Mouse (Mus musculus) urinary bladder, postnatal 25 days (tissue): ENCODE measurements around the gene Ugt2b1.
"Not testable (repeated sequence)": the region's sequence is repeated elsewhere in the genome, so short reads cannot be mapped to it uniquely, and the experiment has no call there.

Experiments used
- DNase-seq: peaks from one replicate; pipeline ENCODE4 v3.0.0; 2022; ENCODE audit warnings: low spot score

The Ugt2b1 gene

GRCm38 (mm10) chr5:86926426-86926825, at the start of gene Ugt2b1:
Gene Ugt2b1 (minus strand): TSS chr5:86926530.
- no peak for DNase-seq

GRCm38 (mm10) chr5:86967271-86967670, 40.9 kb upstream of the Ugt2b1 start:
- not testable (repeated sequence) for DNase-seq

- not testable (repeated sequence) for DNase-seq
Observed at GRCm38 (mm10) chr5:86962849-86963248, 36.5 kb upstream of the Ugt2b1 start.

- no peak for DNase-seq
Observed at GRCm38 (mm10) chr5:86961587-86962358, 35.4 kb upstream of the Ugt2b1 start.

- no peak for DNase-seq
Observed at GRCm38 (mm10) chr5:86960504-86960903, 34.2 kb upstream of the Ugt2b1 start.

GRCm38 (mm10) chr5:86942111-86942510, 15.8 kb upstream of the Ugt2b1 start:
- DNase-seq = no peak

- DNase-seq = no peak
Observed at GRCm38 (mm10) chr5:86920661-86921233, 5.6 kb downstream of the Ugt2b1 start.

GRCm38 (mm10) chr5:86911357-86912099, 14.8 kb downstream of the Ugt2b1 start:
- DNase-seq = no peak

- DNase-seq = no peak
Observed at GRCm38 (mm10) chr5:86910770-86911169, 15.6 kb downstream of the Ugt2b1 start.

- no peak for DNase-seq
Observed at GRCm38 (mm10) chr5:86906758-86907157, 19.6 kb downstream of the Ugt2b1 start, which contains the start of gene Ugt2b34. Gene Ugt2b34 (minus strand): TSS chr5:86906937.

- DNase-seq = no peak
Observed at GRCm38 (mm10) chr5:86889933-86890332, 36.4 kb downstream of the Ugt2b1 start.

- no peak for DNase-seq
Observed at GRCm38 (mm10) chr5:86888420-86888819, 37.9 kb downstream of the Ugt2b1 start.

- no peak for DNase-seq
Observed at GRCm38 (mm10) chr5:86887081-86887480, 39.2 kb downstream of the Ugt2b1 start.

- no peak for DNase-seq
Observed at GRCm38 (mm10) chr5:86886620-86887019, 39.7 kb downstream of the Ugt2b1 start.

- no peak for DNase-seq
Observed at GRCm38 (mm10) chr5:86871877-86872276, 54.5 kb downstream of the Ugt2b1 start.
